Mouse (Mus musculus): Measurements from ENCODE around the gene Myh1.

Myh1 gene

DNA sequence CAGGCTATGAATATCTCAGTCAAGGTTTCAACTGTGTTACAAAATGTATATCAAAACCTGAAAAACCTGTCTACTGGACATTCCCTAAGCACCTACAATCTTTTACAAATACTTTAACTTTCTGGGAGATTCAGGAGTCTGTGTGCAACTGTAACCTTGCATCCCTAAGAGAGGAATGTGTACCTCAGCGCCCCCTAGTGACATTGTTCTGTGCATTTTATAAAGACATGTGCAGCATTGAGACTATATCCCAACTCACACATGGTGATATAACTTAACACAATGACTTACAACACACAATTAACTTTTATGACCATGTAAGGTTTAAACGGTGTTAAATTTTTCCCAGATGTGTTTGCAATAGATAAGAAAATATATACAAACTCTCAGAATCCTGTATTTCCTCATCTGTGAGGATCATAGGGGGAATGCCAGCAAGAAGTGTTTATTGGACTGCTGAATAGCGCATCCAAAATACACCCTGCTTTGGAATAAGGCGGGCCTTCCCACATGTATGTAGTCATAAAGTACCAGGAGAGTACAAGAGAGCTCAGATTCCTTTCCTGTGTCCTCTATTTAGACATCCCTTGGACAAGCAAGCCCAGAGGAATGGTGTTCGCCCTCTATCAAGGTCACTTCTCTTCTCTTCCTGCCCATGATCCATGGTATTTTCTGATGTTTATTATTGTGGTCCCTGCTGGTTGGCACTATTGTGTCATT lies 35.9 kb downstream of the Myh1 start:
- DNase-seq (ENCODE audit: low spot score): peak; percentile 61

DNA sequence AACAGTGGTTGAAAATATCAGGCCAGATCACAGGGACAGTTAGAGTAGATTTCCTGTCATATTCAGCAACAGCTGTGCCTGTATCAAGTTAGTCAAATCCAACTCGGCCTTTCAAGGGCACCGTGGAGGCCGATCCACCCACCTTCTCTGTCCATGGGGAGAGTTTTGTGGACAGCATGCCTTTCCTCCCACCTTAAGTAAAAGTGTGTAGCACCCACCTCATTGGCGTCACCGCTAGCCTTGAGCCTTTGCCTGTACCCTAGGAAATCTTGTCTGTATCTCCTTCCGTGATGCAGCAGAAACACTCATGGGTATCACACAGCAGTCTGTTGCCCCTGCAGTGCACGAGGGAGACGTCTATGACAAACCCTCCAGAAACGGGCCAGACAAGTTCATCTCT lies 36.9 kb downstream of the Myh1 start:
- no peak for DNase-seq (ENCODE audit: low spot score)

DNA sequence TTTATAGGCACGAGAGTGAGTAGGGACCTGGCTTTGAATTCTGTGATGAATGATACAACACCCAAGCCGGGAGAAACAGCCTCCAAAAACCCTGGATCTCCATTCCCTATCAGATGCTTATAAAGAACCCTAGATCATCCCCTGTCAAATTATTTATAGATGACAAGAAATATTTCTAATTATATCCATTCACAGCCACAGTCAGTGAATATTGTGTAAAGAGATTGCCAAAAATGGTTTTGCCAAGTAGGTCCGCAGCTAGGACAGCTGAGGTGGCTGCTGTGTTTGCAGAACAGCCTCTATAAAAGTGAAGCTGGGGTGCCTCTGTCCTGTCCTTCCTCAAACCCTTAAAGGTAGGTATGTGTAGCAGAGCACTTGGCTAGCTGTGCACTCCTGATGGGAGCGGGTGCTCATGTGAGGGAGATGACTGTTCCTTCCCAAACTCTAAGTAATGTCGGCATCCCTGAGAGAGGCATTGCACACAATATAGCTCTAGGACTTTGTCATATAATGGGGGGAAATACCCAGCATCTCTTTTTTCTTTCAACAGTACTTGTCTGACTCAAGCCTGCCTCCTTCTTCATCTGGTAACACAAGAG lies 37.7 kb downstream of the Myh1 start, which contains the start of gene Myh4:
TSS of gene Myh4 (plus strand) at position 549 of the 599 bp plus-strand sequence.
- no peak for DNase-seq (ENCODE audit: low spot score)

DNA sequence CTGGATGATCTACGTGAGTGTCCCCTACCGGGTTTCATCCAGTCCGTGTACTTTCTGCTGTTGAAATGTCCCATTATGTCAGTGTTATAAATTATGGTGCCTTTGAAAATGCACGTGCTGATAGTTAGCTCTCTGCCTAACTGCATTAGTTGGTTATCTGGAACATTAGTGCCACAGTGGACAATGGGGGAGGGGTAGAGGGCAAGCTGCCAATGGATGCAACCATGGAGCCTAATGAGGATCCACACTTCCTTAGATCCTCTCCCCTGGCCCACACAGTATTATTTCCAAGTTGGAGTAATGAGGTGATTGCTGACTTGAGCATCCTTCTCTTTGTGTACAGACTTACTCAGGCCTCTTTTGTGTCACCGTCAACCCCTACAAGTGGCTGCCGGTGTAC lies 41.2 kb downstream of the Myh1 start:
- DNase-seq (ENCODE audit: low spot score): no peak

DNA sequence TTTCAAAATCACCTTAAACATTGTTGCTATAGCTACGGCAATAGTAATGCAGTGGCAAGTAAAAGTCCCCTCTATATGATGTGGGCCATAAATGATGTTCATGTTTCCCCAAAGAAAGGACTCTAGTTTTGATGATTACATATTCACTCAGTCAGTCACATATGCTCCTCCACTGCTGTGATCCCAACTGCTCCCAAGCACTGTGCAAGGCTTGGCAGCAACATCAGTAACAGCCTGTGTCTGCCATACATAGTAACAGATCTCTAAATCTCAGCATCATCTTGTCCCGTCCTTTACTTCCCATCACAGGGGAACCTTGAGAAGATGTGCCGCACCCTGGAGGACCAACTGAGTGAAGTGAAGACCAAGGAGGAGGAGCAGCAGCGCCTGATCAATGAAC lies 53.8 kb downstream of the Myh1 start:
- no peak for DNase-seq (ENCODE audit: low spot score)

DNA sequence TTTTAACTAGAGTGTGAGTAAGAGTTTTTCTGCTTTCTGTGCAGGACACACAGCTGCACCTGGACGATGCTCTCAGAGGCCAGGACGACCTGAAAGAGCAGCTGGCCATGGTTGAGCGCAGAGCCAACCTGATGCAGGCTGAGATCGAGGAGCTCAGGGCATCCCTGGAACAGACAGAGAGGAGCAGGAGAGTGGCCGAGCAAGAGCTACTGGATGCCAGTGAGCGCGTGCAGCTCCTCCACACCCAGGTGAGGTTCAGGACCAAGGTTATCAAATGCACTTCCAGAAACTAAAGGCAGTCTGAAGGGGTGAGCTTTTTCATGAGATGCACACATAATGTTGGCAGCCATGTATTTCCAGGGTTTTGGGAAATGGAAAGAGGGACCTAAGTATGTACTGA lies 57.2 kb downstream of the Myh1 start:
- no peak for DNase-seq (ENCODE audit: low spot score)

DNA sequence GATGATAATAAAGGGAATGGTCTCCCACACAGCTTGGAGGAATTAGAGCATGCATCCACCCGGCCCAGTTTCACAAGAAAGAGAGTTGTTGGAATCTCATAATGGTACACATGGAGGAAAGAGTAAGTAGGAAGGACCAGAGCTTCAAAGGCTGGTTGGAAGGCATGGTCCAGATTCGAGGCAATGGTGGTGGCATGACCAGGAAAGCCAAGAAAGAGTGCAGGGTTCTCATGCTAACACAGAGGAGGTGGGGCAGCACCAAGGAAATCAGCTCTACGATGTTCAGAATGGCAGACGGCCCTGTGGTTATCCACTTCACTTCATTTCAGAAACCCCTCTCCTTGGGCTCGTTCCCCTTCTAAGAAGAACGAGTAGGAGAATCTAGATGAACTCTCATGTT lies 61.1 kb downstream of the Myh1 start:
- no peak for DNase-seq (ENCODE audit: low spot score)

Data from urinary bladder, postnatal 14 days (tissue).